Mouse (Mus musculus) myocyte (in vitro differentiated cells): Measurements from ENCODE around the gene Fam163a. TPM values are rescaled to one million over a fixed set of nuclear protein-coding genes. Genes with fewer than 3 reads are reported as not detected.

Experiments used
- H3K27me3 ChIP-seq: one replicate; pipeline ENCODE4 v1.6.1; 2011; ENCODE audit not compliant: control insufficient read depth, insufficient read depth, insufficient read length
- H3K36me3 ChIP-seq: one replicate; pipeline ENCODE4 v1.6.1; 2011; ENCODE audit not compliant: control insufficient read depth, insufficient read depth
- H3K4me2 ChIP-seq: one replicate; pipeline ENCODE4 v1.6.1; 2011; ENCODE audit warnings: low read depth, control low read depth
- H3K4me3 ChIP-seq: one replicate; pipeline ENCODE4 v1.5.1; 2011; ENCODE audit warnings: mild to moderate bottlenecking, control low read depth, moderate library complexity
- H3K79me2 ChIP-seq: one replicate; pipeline ENCODE4 v1.6.1; 2011; ENCODE audit not compliant: control insufficient read depth, insufficient read depth
- H3ac ChIP-seq: one replicate; pipeline ENCODE4 v1.6.1; 2011; ENCODE audit not compliant: control insufficient read depth, insufficient read length
- CEBPB ChIP-seq: IDR thresholded peaks from 2 replicates; pipeline ENCODE4 v1.6.1; 2011; ENCODE audit warnings: mild to moderate bottlenecking, moderate library complexity; ENCODE audit not compliant: poor library complexity, insufficient read depth, severe bottlenecking
- E2F4 ChIP-seq: IDR thresholded peaks from one replicate; pipeline ENCODE4 v1.6.1; 2011; ENCODE audit warnings: mild to moderate bottlenecking, control low read depth, moderate library complexity; ENCODE audit not compliant: insufficient read depth
- MAX ChIP-seq: IDR thresholded peaks from one replicate; pipeline ENCODE4 v1.6.1; 2011; ENCODE audit warnings: low read depth, mild to moderate bottlenecking, control low read depth
- MYOD1 ChIP-seq, 3 experiments: IDR thresholded peaks; one replicate each; pipeline ENCODE4 v1.6.1; 2011; ENCODE audit warnings: control low read depth in 2 of 3, low read depth in 2 of 3, mild to moderate bottlenecking in 2 of 3, moderate library complexity in 1 of 3; ENCODE audit not compliant: insufficient read length in 2 of 3, control insufficient read depth in 1 of 3
- MYOG ChIP-seq, 3 experiments: IDR thresholded peaks; one replicate each; pipeline ENCODE4 v1.6.1; 2011; ENCODE audit warnings: control low read depth in 2 of 3, low read depth in 2 of 3, mild to moderate bottlenecking in 2 of 3; ENCODE audit not compliant: insufficient read length in 2 of 3, control insufficient read depth in 1 of 3, insufficient read depth in 1 of 3
- POLR2A ChIP-seq: IDR thresholded peaks from one replicate; pipeline ENCODE4 v1.6.1; 2011; ENCODE audit warnings: low read depth, mild to moderate bottlenecking, control low read depth, moderate library complexity; ENCODE audit not compliant: insufficient read length
- POLR2AphosphoS2 ChIP-seq: IDR thresholded peaks from one replicate; pipeline ENCODE4 v1.6.1; 2011; ENCODE audit warnings: low read depth, control low read depth; ENCODE audit not compliant: insufficient read length
- REST ChIP-seq: IDR thresholded peaks from one replicate; pipeline ENCODE4 v1.6.1; 2011; ENCODE audit warnings: mild to moderate bottlenecking, control low read depth, moderate library complexity; ENCODE audit not compliant: insufficient read depth, insufficient read length
- SRF ChIP-seq: IDR thresholded peaks from one replicate; pipeline ENCODE4 v1.6.1; 2011; ENCODE audit warnings: low read depth; ENCODE audit not compliant: control insufficient read depth, insufficient read length
- TCF12 ChIP-seq: IDR thresholded peaks from one replicate; pipeline ENCODE4 v1.6.1; 2011; ENCODE audit warnings: mild to moderate bottlenecking, control low read depth; ENCODE audit not compliant: poor library complexity, insufficient read depth, severe bottlenecking
- TCF3 ChIP-seq: IDR thresholded peaks from one replicate; pipeline ENCODE4 v1.6.1; 2011; ENCODE audit warnings: low read depth, control low read depth; ENCODE audit not compliant: insufficient read length
- USF1 ChIP-seq: IDR thresholded peaks from one replicate; pipeline ENCODE4 v1.6.1; 2011; ENCODE audit warnings: low read depth, mild to moderate bottlenecking, control low read depth, moderate library complexity
- polyA plus RNA-seq: library from polyadenylated mRNA; unstranded; fragments of >200 nt; fragmentation: generic; extraction: Trizol; gene quantifications from one replicate; pipeline ENCODE4 v1.2.1, GENCODE M21; 2012; ENCODE audit warnings: missing spikeins

Fam163a gene
- polyA plus RNA-seq, 1 experiment: not detected

GRCm38 (mm10) chr1:156202661-156203060, 2.2 kb downstream of the Fam163a start:
- Histone ChIP-seq H3K4me3 (no peak overlapping the region), H3ac (no peak overlapping the region), H3K36me3 (no peaks in the 10 kb centered on the region), H3K27me3 (peaks cover 45% of the 10 kb centered on the region), H3K4me2 (no peak overlapping the region), H3K79me2 (no peaks in the 10 kb centered on the region)
- TF ChIP-seq REST: no peak

DNA sequence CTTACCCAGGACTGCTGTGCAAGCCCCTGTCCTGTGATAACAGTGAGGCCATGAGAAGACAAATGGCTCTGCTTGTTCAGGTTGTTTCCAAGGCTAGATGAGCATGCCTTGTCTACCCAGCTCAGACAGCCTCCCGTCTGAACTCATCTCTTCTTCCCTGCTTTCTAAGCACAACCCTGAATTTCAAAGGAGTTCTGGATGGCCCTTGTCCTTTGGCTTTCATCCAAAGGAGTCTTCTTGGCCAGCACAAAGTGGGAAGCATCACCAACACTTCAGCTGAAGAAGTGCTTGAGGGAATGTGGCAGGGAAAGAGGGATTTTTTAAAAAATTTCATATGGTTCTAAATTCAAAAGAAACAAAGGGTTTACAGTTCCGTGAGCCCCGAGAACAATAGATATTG, 3.8 kb downstream of the Fam163a start:
- Histone ChIP-seq H3K4me2 (no peak overlapping the region), H3ac (no peak overlapping the region), H3K27me3 (peaks cover 33% of the 10 kb centered on the region), H3K79me2 (no peaks in the 10 kb centered on the region), H3K36me3 (no peaks in the 10 kb centered on the region), H3K4me3 (no peak overlapping the region)
- TF ChIP-seq TCF12 (no peak), TCF3 (no peak), POLR2AphosphoS2 (no peak), POLR2A (no peak), CEBPB (no peak), USF1 (no peak), SRF (no peak), MYOD1 (IDR thresholded peaks at IDR 0.05; ENCODE audit: control insufficient read depth in 1 of 3, insufficient read length in 2 of 3, low read depth in 2 of 3) (no peak)

GRCm38 (mm10) chr1:156197588-156197987, 7.2 kb downstream of the Fam163a start:
- Histone ChIP-seq H3K36me3 (no peaks in the 10 kb centered on the region), H3ac (no peak overlapping the region), H3K4me2 (no peak overlapping the region), H3K4me3 (no peak overlapping the region), H3K27me3 (peaks cover 7% of the 10 kb centered on the region), H3K79me2 (no peaks in the 10 kb centered on the region)
- no peak for TF ChIP-seq USF1
- no peak for TF ChIP-seq E2F4
- TF ChIP-seq REST: no peak
- no peak for TF ChIP-seq CEBPB
- TF ChIP-seq MAX: no peak
- no peak for TF ChIP-seq POLR2A
- no peak for TF ChIP-seq MYOD1 (IDR thresholded peaks at IDR 0.05; ENCODE audit: control insufficient read depth in 1 of 3, insufficient read length in 2 of 3, low read depth in 2 of 3)
- TF ChIP-seq TCF12: no peak
- TF ChIP-seq MYOG (IDR thresholded peaks at IDR 0.05; ENCODE audit: control insufficient read depth in 1 of 3, insufficient read depth in 1 of 3, insufficient read length in 2 of 3, low read depth in 2 of 3): no peak
- no peak for TF ChIP-seq POLR2AphosphoS2
- no peak for TF ChIP-seq TCF3
- TF ChIP-seq SRF: no peak

DNA sequence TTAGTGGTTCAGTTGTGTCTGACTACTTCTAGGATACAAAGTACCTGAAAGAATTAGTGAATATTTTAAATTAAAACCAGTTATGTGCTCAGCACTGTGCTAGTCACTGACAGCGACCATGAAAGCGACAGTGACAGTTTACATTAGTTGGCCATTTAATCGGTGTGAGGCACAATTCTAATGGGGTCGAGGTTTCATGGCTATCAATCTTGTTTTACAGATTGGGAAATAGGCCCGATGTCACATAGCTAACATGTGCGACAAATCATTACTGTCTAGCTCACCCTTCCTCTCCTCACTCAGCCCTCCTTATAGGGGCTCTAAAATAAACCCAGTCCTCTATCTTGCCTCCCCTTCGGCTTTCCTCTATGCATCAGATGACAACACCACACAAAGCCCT, 11.5 kb downstream of the Fam163a start:
- Histone ChIP-seq H3K27me3 (peaks cover 5% of the 10 kb centered on the region), H3K79me2 (no peaks in the 10 kb centered on the region), H3ac (no peak overlapping the region), H3K4me3 (no peak overlapping the region), H3K36me3 (no peaks in the 10 kb centered on the region), H3K4me2 (no peak overlapping the region)
- no peak for TF ChIP-seq MYOG (IDR thresholded peaks at IDR 0.05; ENCODE audit: control insufficient read depth in 1 of 3, insufficient read depth in 1 of 3, insufficient read length in 2 of 3, low read depth in 2 of 3)
- TF ChIP-seq POLR2A: no peak
- TF ChIP-seq MAX: no peak
- no peak for TF ChIP-seq USF1
- no peak for TF ChIP-seq MYOD1 (IDR thresholded peaks at IDR 0.05; ENCODE audit: control insufficient read depth in 1 of 3, insufficient read length in 2 of 3, low read depth in 2 of 3)
- no peak for TF ChIP-seq REST
- no peak for TF ChIP-seq CEBPB
- TF ChIP-seq TCF12: no peak
- TF ChIP-seq TCF3: no peak
- TF ChIP-seq SRF: no peak
- TF ChIP-seq E2F4: no peak
- no peak for TF ChIP-seq POLR2AphosphoS2

DNA sequence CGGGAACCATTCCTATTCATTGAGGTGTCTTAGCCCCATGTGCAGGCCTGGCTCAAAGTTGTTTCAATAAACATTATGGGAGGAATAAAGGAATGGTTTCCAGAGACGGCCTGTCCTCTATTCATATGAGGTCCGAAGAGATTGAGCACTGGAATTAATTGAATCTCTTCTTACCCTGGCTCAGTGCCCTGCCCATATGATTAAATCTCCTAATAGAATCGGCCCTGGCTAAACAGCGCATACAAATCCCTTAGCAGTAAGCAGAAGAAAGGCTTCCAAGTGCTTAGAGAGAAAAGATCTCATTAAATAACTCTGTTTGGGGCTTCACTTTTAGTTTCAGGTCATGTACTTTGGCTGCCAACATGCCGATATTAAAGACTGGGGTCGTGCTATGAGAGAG, 12.0 kb downstream of the Fam163a start:
- Histone ChIP-seq H3ac (no peak overlapping the region), H3K36me3 (no peaks in the 10 kb centered on the region), H3K4me2 (no peak overlapping the region), H3K79me2 (no peaks in the 10 kb centered on the region), H3K27me3 (peaks cover 5% of the 10 kb centered on the region), H3K4me3 (no peak overlapping the region)
- TF ChIP-seq POLR2A (no peak), TCF3 (no peak), REST (no peak), E2F4 (no peak), MAX (no peak), POLR2AphosphoS2 (no peak), MYOG (IDR thresholded peaks at IDR 0.05; ENCODE audit: control insufficient read depth in 1 of 3, insufficient read depth in 1 of 3, insufficient read length in 2 of 3, low read depth in 2 of 3) (no peak), TCF12 (no peak)
